Mouse (Mus musculus): ENCODE data around the gene Stt3a. TPM values are rescaled to one million over a fixed set of nuclear protein-coding genes. Genes with fewer than 3 reads are reported as not detected.

Gene Stt3a
- total RNA-seq (2015; ENCODE audit: low replicate concordance), result 59.9 and 134 TPM in 2 replicates
- total RNA-seq (2017; ENCODE audit: low replicate concordance), result 93.0 and 125 TPM in 2 replicates

DNA sequence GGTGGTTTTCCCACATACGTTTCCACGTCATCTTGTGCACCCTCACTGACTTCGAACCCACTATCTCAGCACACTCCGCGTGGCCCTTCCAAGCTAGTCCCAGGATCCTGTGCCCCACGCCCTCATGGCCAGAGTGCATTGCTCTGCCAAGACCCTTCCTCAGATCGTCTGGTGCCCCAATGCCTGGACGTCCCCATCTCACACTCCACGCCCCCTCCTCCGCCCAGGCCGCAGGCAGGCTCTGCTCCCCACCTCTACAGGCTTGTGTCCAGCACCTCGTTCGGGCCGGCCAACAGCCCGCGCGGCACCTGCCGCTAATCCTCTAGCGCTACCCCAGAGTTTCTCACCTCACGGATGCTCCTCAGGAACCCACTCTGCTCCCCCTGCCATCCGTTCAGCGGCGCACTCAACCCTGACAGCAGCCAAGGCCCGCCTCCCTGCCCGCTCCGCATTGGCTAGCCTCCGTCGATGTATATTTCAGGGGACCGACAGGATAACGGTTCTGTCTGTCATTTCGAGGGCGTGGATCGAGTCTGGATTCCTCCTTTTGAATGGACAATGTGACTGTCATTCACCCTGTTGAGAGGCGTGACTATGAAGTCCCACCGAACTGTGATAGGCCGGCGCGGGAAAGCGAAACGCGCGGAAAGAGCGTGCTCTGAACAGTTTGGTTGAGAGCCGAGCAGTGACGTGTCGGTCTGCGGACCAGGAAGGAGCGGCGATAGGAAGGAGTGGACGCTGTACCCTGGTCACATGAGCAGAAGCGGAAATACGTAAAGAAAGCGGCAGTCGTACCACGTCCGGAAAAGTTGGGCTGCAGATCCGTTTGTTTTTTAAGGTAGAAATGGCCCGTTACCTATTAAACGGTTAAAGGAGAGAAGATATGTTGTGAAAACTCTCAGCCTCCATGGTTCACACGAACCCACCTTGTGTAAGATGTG lies at the start of gene Stt3a:
TSS of gene Stt3a (minus strand) at position 477 of the 941 bp plus-strand sequence.
- peak; percentile 95 for ATAC-seq (replicated peaks; ENCODE audit: low FRiP score, poor library complexity, severe bottlenecking)

GRCm38 (mm10) chr9:36814486-36814885 lies 47.0 kb upstream of the Stt3a start:
- ATAC-seq (replicated peaks; ENCODE audit: low FRiP score, poor library complexity, severe bottlenecking), result no peak

DNA sequence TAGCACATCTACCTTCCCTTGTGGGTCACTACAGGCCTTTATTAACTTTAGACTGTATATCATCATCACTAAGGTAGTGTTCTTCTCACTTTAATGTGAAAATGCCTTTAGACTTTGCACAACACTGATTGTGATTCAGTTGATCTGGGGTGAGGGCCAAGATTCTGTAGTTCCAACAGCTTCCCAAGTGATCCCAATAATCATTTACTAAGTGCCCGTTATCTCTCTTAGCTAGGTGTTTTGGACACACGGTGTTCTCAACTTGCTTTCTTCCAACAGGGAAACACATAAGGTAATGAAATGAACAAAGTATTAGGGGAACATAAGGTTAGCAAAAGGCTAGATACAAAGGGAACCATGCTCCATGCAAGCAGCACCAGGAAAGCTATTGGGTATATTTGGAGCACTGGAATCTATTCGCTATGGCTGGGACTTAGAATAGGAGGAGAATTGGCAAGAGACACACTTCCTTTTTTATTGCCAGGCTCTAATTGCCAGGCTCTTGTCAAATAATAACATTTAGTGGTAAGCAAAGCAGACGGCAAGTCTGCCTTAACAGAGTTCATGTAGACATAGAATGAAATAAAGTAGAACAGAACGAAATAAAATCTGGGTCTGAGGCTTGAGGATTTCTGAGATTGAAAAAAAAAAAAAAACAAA lies 40.8 kb upstream of the Stt3a start:
- ATAC-seq (replicated peaks; ENCODE audit: low FRiP score, poor library complexity, severe bottlenecking), result no peak

DNA sequence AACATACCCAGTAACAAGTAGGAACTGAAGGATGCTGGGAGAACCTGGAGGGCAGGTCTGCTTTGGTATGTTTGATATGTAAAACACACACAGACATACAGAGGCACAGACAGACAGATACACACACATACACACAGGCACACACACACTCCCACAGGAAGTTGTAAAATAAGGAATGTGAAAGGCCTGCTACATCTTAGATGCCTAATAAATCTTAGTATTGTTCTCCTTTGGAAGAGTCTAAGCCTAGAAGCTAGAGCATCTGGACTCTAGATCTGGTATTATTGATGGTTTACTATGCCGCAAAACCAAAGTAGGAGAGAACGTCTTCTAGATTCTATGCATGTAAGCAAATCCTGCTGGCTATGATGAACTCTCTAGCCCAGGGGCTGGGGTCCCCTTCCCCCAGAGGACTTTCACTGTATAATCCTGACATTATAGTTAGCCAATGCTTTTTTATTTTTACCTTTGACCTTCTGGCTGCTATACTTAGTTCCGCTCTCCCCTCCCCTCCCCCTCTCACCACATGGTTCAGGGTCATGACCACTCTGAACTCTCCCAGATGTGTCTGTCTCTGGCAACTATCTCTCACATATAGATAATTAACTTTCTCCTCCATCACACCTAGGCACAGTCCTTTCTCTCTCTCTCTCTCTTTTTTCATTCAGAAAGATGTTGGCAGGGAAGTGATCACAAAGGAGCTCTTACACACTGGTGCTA lies 37.9 kb upstream of the Stt3a start:
- no peak for ATAC-seq (replicated peaks; ENCODE audit: low FRiP score, poor library complexity, severe bottlenecking)

GRCm38 (mm10) chr9:36803926-36804325 lies 36.4 kb upstream of the Stt3a start:
- no peak for ATAC-seq (replicated peaks; ENCODE audit: low FRiP score, poor library complexity, severe bottlenecking)

DNA sequence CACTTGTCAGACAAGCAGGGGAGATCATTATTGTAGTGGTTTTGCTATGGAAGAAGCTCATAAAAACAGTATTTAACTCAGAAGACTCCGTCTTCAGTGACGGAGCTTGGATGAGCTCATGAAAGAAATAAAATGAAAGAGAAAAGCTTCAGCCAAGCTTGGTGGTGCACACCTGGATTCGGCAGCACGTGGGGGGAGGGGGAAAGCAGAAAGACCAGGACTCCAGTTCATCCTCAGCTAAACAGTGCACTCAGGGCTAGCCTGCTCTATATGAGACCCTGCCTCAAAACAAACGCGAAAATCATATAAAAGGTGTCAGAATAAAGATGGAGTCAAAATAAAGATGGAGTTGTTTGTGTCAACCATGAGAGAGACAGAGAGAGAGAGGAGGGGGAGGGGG lies 35.9 kb upstream of the Stt3a start:
- no peak for ATAC-seq (replicated peaks; ENCODE audit: low FRiP score, poor library complexity, severe bottlenecking)

GRCm38 (mm10) chr9:36802951-36803350 lies 35.5 kb upstream of the Stt3a start:
- no peak for ATAC-seq (replicated peaks; ENCODE audit: low FRiP score, poor library complexity, severe bottlenecking)

DNA sequence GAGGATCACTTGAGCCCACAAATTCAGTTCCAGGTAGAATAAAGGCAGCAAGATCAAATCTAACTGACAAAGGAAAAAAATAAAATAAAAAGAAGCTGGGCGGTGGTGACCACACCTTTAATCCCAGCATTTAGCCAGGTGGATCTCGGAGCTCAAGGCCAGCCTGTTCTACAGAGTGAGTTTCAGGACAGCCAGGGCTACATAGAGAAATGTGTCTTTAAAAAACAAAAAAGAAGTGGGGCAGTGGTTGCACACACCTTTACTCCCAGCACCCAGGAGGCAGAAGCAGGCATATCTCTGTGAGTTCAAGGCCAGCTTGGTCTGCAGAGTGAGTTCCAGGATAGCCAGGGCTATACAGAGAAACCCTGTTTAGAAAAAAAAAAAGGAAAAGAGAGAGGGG lies 34.5 kb upstream of the Stt3a start:
- no peak for ATAC-seq (replicated peaks; ENCODE audit: low FRiP score, poor library complexity, severe bottlenecking)

GRCm38 (mm10) chr9:36796781-36797555 lies 29.5 kb upstream of the Stt3a start, which contains the start of gene Ei24:
Gene Ei24, minus strand, starts transcription at chr9:36797393.
- peak; percentile 99 for ATAC-seq (replicated peaks; ENCODE audit: low FRiP score, poor library complexity, severe bottlenecking)

GRCm38 (mm10) chr9:36796224-36796623 lies 28.7 kb upstream of the Stt3a start:
- no peak for ATAC-seq (replicated peaks; ENCODE audit: low FRiP score, poor library complexity, severe bottlenecking)

DNA sequence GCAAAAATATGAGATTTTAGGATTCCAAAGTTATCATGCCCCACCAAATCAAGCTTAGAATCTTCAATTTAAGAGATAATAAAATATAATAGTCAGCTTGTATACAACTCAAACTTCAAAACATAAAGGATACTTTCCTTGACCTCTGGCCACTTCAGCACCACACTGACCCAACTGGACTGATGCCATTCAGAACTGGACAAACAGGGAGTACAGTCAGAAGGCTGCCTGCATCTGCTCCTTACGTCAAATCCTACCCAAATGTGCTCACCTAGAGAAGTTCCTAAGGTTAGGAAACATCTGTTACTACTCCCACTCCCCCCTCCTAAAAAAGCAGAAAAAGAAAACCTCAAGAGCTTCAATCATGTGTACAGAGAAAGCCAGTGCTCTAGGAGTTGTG lies 28.1 kb upstream of the Stt3a start:
- no peak for ATAC-seq (replicated peaks; ENCODE audit: low FRiP score, poor library complexity, severe bottlenecking)

- ATAC-seq (replicated peaks; ENCODE audit: low FRiP score, poor library complexity, severe bottlenecking), result no peak
These were observed 27.0 kb upstream of the Stt3a start for GRCm38 (mm10) chr9:36794487-36794886.

DNA sequence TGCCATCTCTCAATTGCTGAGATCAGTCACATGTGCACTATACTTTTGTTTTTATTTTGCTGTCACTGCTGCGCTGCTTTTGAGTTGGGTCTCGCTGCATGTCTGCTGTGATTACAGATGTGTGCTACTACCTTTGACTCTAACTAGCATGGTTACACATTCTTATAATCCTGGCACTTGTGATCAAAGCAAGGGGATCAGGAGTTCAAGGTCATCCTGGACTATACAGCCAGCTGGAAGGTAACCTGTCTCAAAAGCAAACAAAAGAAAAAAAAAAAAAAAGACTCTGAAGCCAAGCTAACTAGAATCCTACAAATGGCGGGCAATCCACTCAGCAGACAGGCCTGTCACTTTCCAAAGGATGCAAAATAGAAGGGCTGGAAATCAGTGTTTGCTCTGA lies 24.7 kb upstream of the Stt3a start:
- ATAC-seq (replicated peaks; ENCODE audit: low FRiP score, poor library complexity, severe bottlenecking), result no peak

DNA sequence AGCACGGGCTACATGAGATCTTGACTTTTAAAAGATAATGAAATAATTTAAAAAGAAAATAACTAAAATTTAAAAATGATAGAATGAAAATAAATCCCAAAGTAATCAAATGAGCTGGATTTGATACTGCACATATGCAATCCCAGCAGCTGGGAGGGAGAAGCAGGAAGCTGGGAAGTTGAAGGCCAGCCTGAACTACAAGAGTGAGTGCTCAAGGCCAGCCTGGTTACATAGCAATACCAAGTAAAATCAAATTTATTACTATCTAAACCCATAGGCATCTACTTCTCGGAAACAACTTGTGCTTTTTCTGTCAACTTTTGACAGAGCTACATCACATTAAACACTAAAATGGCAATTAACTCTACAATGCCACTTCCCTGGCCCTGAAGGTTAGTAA lies 16.4 kb upstream of the Stt3a start:
- no peak for ATAC-seq (replicated peaks; ENCODE audit: low FRiP score, poor library complexity, severe bottlenecking)

- ATAC-seq (replicated peaks; ENCODE audit: low FRiP score, poor library complexity, severe bottlenecking), result no peak
These were observed 1.6 kb upstream of the Stt3a start for GRCm38 (mm10) chr9:36769048-36769413.

DNA sequence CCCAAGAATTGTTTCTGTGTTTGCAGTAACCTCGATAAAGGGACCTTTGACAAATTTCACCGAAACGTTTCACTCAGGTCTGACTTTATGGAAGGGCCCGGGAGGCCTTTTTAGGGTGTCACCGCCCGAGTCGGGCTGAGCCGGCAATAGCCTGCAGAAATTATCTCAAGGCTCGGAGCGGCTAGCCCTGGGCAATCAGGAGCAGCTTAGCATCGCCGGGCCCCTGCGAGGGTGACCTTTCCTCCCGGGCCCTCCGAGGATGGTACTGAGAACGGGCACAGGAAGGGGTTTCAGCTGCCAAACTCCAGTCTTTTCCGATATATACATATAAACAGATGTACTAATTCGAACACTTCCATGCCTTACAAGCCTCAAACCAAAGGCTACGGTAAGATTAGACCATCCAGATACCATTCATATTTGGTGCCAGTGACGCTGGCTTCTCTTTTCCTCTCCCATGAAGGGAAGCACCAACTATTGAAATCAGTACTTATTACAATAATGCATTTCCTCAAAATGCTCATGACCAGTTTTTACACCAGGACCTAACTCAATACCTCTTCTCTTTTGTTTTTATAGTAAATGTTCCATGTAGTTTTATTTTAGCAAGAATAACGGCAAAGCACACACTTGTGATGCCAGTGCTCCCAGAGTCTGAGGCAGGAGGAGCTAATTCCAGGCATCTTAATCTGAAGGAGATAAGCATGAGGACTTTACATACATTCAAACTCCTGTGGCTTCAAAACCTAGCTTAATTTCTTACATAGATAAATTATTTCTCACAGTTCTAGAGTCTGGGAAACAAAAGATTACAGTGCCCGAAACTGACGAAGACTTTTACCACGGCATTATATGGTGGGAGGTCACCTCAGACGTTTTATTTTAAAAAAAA lies 923 bp upstream of the Stt3a start:
- ATAC-seq (replicated peaks; ENCODE audit: low FRiP score, poor library complexity, severe bottlenecking), result peak; percentile 63

GRCm38 (mm10) chr9:36764378-36764777 lies 3.1 kb downstream of the Stt3a start:
- no peak for ATAC-seq (replicated peaks; ENCODE audit: low FRiP score, poor library complexity, severe bottlenecking)

DNA sequence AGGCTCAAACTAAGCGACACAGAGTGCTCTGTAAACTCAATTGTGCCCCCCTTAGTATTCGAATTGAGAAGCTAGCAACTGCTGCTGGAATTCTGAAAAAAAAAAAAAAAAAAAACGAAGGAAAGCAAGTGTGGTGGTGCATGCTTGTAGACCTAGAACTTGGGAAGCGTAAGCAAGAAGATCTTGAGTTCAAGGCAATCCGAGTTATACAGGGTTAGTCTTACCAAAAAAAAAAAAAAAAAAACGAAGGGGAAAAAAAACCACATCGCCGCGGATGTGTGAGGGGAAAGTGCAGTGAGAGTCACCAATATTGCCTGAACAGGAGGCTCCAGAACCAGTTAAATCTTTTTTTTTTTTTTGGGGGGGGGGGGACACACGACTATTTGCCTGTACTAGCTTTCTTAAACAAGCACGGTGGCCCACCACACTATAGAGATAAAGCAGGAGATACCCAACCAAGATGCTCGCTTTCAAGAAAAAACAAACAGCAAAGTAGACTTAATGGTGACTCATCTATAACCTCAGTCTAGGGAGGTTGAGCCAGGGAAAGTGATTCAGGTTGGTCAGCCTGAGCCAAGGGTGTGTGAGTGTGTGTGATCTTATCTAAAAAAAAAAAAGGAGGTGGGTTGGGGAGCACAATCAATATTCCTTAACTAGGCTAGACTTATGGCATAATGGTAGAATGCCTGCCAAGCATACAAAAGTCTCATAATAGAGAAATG lies 40.3 kb downstream of the Stt3a start, which contains the start of gene Chek1:
TSS of gene Chek1 (minus strand) at position 32 of the 722 bp plus-strand sequence.
- ATAC-seq (replicated peaks; ENCODE audit: low FRiP score, poor library complexity, severe bottlenecking), result 0 out of 2 replicates have a peak, but pooled peaks have one; percentile 2
